Mouse (Mus musculus): ENCODE data around the gene Pdcl3. TPM values are rescaled to one million over a fixed set of nuclear protein-coding genes. Genes with fewer than 3 reads are reported as not detected.

The Pdcl3 gene
- polyA plus RNA-seq, 1 experiment from 2014 or later, result 166 TPM

- H3K4me3 ChIP-seq (ENCODE audit: low read length), result no peak overlapping the region
- H3K27ac ChIP-seq (ENCODE audit: low read depth, low read length), result no peak overlapping the region
- H3K4me1 ChIP-seq (ENCODE audit: control insufficient read depth, insufficient read depth, low read length), result no peaks in the 10 kb centered on the region
- H3K36me3 ChIP-seq (ENCODE audit: control insufficient read depth, insufficient read depth, low read length), result no peaks in the 10 kb centered on the region
- H3K9ac ChIP-seq (ENCODE audit: low read depth, low read length), result no peak overlapping the region
- peak; percentile 49; the same call in 1 of the 2 replicates for ATAC-seq (ENCODE audit: low FRiP score, low TSS enrichment)
- WGBS, result 19% methylated on average over 12 of the region's 12 CpGs
- no peaks in the 10 kb centered on the region for H3K9me3 ChIP-seq (ENCODE audit: control insufficient read depth, low read length)
- no peaks in the 10 kb centered on the region for H3K27me3 ChIP-seq (ENCODE audit: control insufficient read depth, insufficient read depth, low read length)
- no peak overlapping the region for H3K4me2 ChIP-seq (replicated peaks; ENCODE audit: low read depth, low read length)
Observed at GRCm38 (mm10) chr1:39010583-39011021, 25.2 kb downstream of the Pdcl3 start.

- no peaks in the 10 kb centered on the region for H3K27me3 ChIP-seq (ENCODE audit: control insufficient read depth, insufficient read depth, low read length)
- no peaks in the 10 kb centered on the region for H3K36me3 ChIP-seq (ENCODE audit: control insufficient read depth, insufficient read depth, low read length)
- no peak overlapping the region for H3K4me2 ChIP-seq (replicated peaks; ENCODE audit: low read depth, low read length)
- no peaks in the 10 kb centered on the region for H3K9me3 ChIP-seq (ENCODE audit: control insufficient read depth, low read length)
- H3K4me1 ChIP-seq (ENCODE audit: control insufficient read depth, insufficient read depth, low read length), result no peaks in the 10 kb centered on the region
- no peak for ATAC-seq (ENCODE audit: low FRiP score, low TSS enrichment)
- no peak overlapping the region for H3K9ac ChIP-seq (ENCODE audit: low read depth, low read length)
- no peak overlapping the region for H3K27ac ChIP-seq (ENCODE audit: low read depth, low read length)
- 87% methylated on average over 13 of the region's 13 CpGs for WGBS
- H3K4me3 ChIP-seq (ENCODE audit: low read length), result no peak overlapping the region
Observed at GRCm38 (mm10) chr1:39012576-39012975, 27.2 kb downstream of the Pdcl3 start.

GRCm38 (mm10) chr1:39013843-39014242 is 28.4 kb downstream of the Pdcl3 start:
- 92% methylated on average over 6 of the region's 6 CpGs for WGBS

GRCm38 (mm10) chr1:39015529-39015928 is 30.1 kb downstream of the Pdcl3 start:
- WGBS, result 88% methylated on average over 10 of the region's 10 CpGs

More at GRCm38 (mm10) chr1:39013843-39014242, 28.4 kb downstream of the Pdcl3 start:
- no peaks in the 10 kb centered on the region for H3K4me1 ChIP-seq (ENCODE audit: control insufficient read depth, insufficient read depth, low read length)
- no peak overlapping the region for H3K4me3 ChIP-seq (ENCODE audit: low read length)
- no peak overlapping the region for H3K27ac ChIP-seq (ENCODE audit: low read depth, low read length)
- no peak overlapping the region for H3K9ac ChIP-seq (ENCODE audit: low read depth, low read length)
- H3K27me3 ChIP-seq (ENCODE audit: control insufficient read depth, insufficient read depth, low read length), result no peaks in the 10 kb centered on the region
- no peak overlapping the region for H3K4me2 ChIP-seq (replicated peaks; ENCODE audit: low read depth, low read length)
- no peaks in the 10 kb centered on the region for H3K36me3 ChIP-seq (ENCODE audit: control insufficient read depth, insufficient read depth, low read length)
- ATAC-seq (ENCODE audit: low FRiP score, low TSS enrichment), result no peak
- H3K9me3 ChIP-seq (ENCODE audit: control insufficient read depth, low read length), result no peaks in the 10 kb centered on the region

GRCm38 (mm10) chr1:39017871-39018270 is 32.5 kb downstream of the Pdcl3 start:
- Histone ChIP-seq H3K27me3 (ENCODE audit: control insufficient read depth, insufficient read depth, low read length) (no peaks in the 10 kb centered on the region), H3K36me3 (ENCODE audit: control insufficient read depth, insufficient read depth, low read length) (no peaks in the 10 kb centered on the region), H3K9ac (ENCODE audit: low read depth, low read length) (no peak overlapping the region), H3K27ac (ENCODE audit: low read depth, low read length) (no peak overlapping the region), H3K4me3 (ENCODE audit: low read length) (no peak overlapping the region), H3K4me1 (ENCODE audit: control insufficient read depth, insufficient read depth, low read length) (no peaks in the 10 kb centered on the region), H3K9me3 (ENCODE audit: control insufficient read depth, low read length) (no peaks in the 10 kb centered on the region), H3K4me2 (replicated peaks; ENCODE audit: low read depth, low read length) (no peak overlapping the region)
- ATAC-seq (ENCODE audit: low FRiP score, low TSS enrichment), result no peak
- 60% methylated on average over 4 of the region's 4 CpGs for WGBS

More at GRCm38 (mm10) chr1:39015529-39015928, 30.1 kb downstream of the Pdcl3 start:
- H3K9ac ChIP-seq (ENCODE audit: low read depth, low read length), result no peak overlapping the region
- H3K36me3 ChIP-seq (ENCODE audit: control insufficient read depth, insufficient read depth, low read length), result no peaks in the 10 kb centered on the region
- no peak overlapping the region for H3K4me3 ChIP-seq (ENCODE audit: low read length)
- no peaks in the 10 kb centered on the region for H3K4me1 ChIP-seq (ENCODE audit: control insufficient read depth, insufficient read depth, low read length)
- no peak overlapping the region for H3K4me2 ChIP-seq (replicated peaks; ENCODE audit: low read depth, low read length)
- no peak for ATAC-seq (ENCODE audit: low FRiP score, low TSS enrichment)
- no peaks in the 10 kb centered on the region for H3K27me3 ChIP-seq (ENCODE audit: control insufficient read depth, insufficient read depth, low read length)
- H3K27ac ChIP-seq (ENCODE audit: low read depth, low read length), result no peak overlapping the region
- H3K9me3 ChIP-seq (ENCODE audit: control insufficient read depth, low read length), result no peaks in the 10 kb centered on the region

GRCm38 (mm10) chr1:39025142-39025541 is 39.7 kb downstream of the Pdcl3 start:
- WGBS, result 50% methylated on average over 7 of the region's 7 CpGs
- H3K4me1 ChIP-seq (ENCODE audit: control insufficient read depth, insufficient read depth, low read length), result no peaks in the 10 kb centered on the region; the same call in 1 of the 2 replicates
- no peaks in the 10 kb centered on the region for H3K27me3 ChIP-seq (ENCODE audit: control insufficient read depth, insufficient read depth, low read length)
- no peaks in the 10 kb centered on the region for H3K9me3 ChIP-seq (ENCODE audit: control insufficient read depth, low read length)
- no peak overlapping the region for H3K27ac ChIP-seq (ENCODE audit: low read depth, low read length)
- H3K4me3 ChIP-seq (ENCODE audit: low read length), result no peak overlapping the region
- no peak overlapping the region for H3K4me2 ChIP-seq (replicated peaks; ENCODE audit: low read depth, low read length)
- no peaks in the 10 kb centered on the region for H3K36me3 ChIP-seq (ENCODE audit: control insufficient read depth, insufficient read depth, low read length)
- no peak overlapping the region for H3K9ac ChIP-seq (ENCODE audit: low read depth, low read length)
- no peak for ATAC-seq (ENCODE audit: low FRiP score, low TSS enrichment)

- no peaks in the 10 kb centered on the region; the same call in 1 of the 2 replicates for H3K4me1 ChIP-seq (ENCODE audit: control insufficient read depth, insufficient read depth, low read length)
- no peak overlapping the region for H3K4me2 ChIP-seq (replicated peaks; ENCODE audit: low read depth, low read length)
- no peak overlapping the region for H3K27ac ChIP-seq (ENCODE audit: low read depth, low read length)
- H3K4me3 ChIP-seq (ENCODE audit: low read length), result no peak overlapping the region
- WGBS, result 93% methylated on average over 1 of the region's 1 CpGs
- H3K9ac ChIP-seq (ENCODE audit: low read depth, low read length), result no peak overlapping the region
- H3K27me3 ChIP-seq (ENCODE audit: control insufficient read depth, insufficient read depth, low read length), result no peaks in the 10 kb centered on the region
- H3K36me3 ChIP-seq (ENCODE audit: control insufficient read depth, insufficient read depth, low read length), result no peaks in the 10 kb centered on the region
- no peaks in the 10 kb centered on the region for H3K9me3 ChIP-seq (ENCODE audit: control insufficient read depth, low read length)
- ATAC-seq (ENCODE audit: low FRiP score, low TSS enrichment), result no peak
Observed at GRCm38 (mm10) chr1:39025840-39026239, 40.4 kb downstream of the Pdcl3 start.

GRCm38 (mm10) chr1:39029176-39029575 is 43.8 kb downstream of the Pdcl3 start:
- WGBS, result 87% methylated on average over 7 of the region's 7 CpGs
- Histone ChIP-seq H3K4me2 (replicated peaks; ENCODE audit: low read depth, low read length) (no peak overlapping the region), H3K4me1 (ENCODE audit: control insufficient read depth, insufficient read depth, low read length) (no peaks in the 10 kb centered on the region; the same call in 1 of the 2 replicates), H3K27me3 (ENCODE audit: control insufficient read depth, insufficient read depth, low read length) (no peaks in the 10 kb centered on the region), H3K4me3 (ENCODE audit: low read length) (no peak overlapping the region), H3K9ac (ENCODE audit: low read depth, low read length) (no peak overlapping the region), H3K36me3 (ENCODE audit: control insufficient read depth, insufficient read depth, low read length) (no peaks in the 10 kb centered on the region), H3K27ac (ENCODE audit: low read depth, low read length) (no peak overlapping the region), H3K9me3 (ENCODE audit: control insufficient read depth, low read length) (no peaks in the 10 kb centered on the region)
- no peak for ATAC-seq (ENCODE audit: low FRiP score, low TSS enrichment)

- H3K4me1 ChIP-seq (ENCODE audit: control insufficient read depth, insufficient read depth, low read length), result no peaks in the 10 kb centered on the region; the same call in 1 of the 2 replicates
- peak overlapping the region; percentile 18; the same call in 1 of the 2 replicates for H3K4me3 ChIP-seq (ENCODE audit: low read length)
- no peak for ATAC-seq (ENCODE audit: low FRiP score, low TSS enrichment)
- 0 out of 2 replicates have a peak, but pooled peaks cover 3% of the 10 kb centered on the region for H3K9me3 ChIP-seq (ENCODE audit: control insufficient read depth, low read length)
- no peak overlapping the region for H3K9ac ChIP-seq (ENCODE audit: low read depth, low read length)
- H3K27ac ChIP-seq (ENCODE audit: low read depth, low read length), result no peak overlapping the region
- WGBS, result 15% methylated on average over 7 of the region's 7 CpGs
- H3K27me3 ChIP-seq (ENCODE audit: control insufficient read depth, insufficient read depth, low read length), result no peaks in the 10 kb centered on the region
- peak overlapping the region; percentile 38 for H3K4me2 ChIP-seq (replicated peaks; ENCODE audit: low read depth, low read length)
- H3K36me3 ChIP-seq (ENCODE audit: control insufficient read depth, insufficient read depth, low read length), result no peaks in the 10 kb centered on the region
Observed at GRCm38 (mm10) chr1:39030108-39030507, 44.7 kb downstream of the Pdcl3 start.
